Comparison of ENCODE assay signal across 8 mouse cellular contexts in the genomic region with DNA sequence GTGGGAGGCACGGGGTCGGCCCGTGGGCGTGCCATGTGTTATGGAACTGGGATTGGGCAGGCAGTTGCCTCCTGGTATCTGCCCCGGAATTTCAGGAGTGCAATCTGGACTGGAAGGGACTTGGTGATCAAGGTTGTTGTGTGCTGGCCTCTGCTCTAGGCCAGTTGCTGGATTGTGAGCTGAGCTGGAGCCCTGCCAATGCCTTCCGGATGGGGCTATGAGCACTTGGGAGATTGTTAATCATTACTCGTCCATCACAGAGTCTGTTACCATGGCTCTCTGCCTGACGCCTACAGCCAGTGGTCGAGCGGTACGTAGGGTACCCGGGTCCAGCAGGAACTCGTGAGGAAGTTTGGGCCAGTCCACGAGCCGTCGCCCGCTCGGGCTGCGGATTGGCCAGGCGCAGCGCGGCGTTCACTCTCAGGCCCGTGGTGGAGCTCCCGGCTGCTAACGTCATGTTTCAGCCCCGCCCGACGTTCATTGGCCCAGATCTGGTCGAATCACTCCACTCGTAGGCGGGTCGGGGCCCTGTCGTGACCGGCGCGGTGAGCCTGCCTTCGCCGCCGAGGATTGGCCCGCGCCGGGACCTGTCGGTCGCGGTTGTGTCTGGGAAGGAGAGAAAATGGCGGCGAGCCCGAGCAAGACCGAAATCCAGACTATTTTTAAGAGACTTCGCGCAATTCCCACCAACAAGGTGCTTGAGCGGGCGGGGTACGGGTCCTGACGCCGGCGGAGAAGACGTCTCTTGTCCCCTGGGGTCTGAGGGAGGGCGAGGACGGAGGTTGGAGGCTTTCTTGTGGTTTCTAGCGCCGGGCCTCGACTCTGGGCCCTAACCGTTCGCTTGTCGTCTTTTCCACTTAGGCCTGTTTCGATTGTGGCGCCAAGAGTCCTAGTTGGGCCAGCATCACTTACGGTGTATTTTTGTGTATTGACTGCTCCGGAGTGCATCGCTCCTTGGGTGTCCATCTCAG. TPM values are rescaled to one million over a fixed set of nuclear protein-coding genes. Genes with fewer than 3 reads are reported as not detected.
DNase-seq lines count a peak whose midpoint lies in the region; ATAC-seq and TF ChIP-seq lines count a peak whose summit lies in the region.

A gene (plus strand): TSS at position 264 of the 971 bp plus-strand sequence.

- TF ChIP-seq EP300 in MEL (IDR thresholded peaks at IDR 0.05; ENCODE audit: low read depth in 1 of 2, low read length in 2 of 2) = no peak

- peak within 1 kb of the TSS; percentile 91 to 93 for H3K4me3 ChIP-seq in MEL (ENCODE audit: control insufficient read depth in 1 of 2, insufficient read depth in 1 of 2, low read depth in 2 of 2, low read length in 2 of 2)
- peak within 1 kb of the TSS; percentile 88 for H3K4me3 ChIP-seq in cerebellum, adult 2 months (replicated peaks; ENCODE audit: insufficient read depth, low read depth, low read length)
- H3K4me3 ChIP-seq in forebrain, postnatal 0 days (ENCODE audit: low read depth, low read length) = peak within 1 kb of the TSS; percentile 79
- peak within 1 kb of the TSS; percentile 84 for H3K4me3 ChIP-seq in lung, embryonic 15.5 days

- no peaks in the 10 kb centered on the region for H3K9me3 ChIP-seq in MEL (replicated peaks; ENCODE audit: insufficient read depth, low read length)
- no peaks in the 10 kb centered on the region for H3K9me3 ChIP-seq in forebrain, postnatal 0 days (ENCODE audit: low read length)
- no peaks in the 10 kb centered on the region for H3K9me3 ChIP-seq in lung, embryonic 15.5 days

- H3K9ac ChIP-seq in MEL (ENCODE audit: control insufficient read depth, low read depth, low read length, poor library complexity, severe bottlenecking) = peak within 1 kb of the TSS; percentile 98
- peak within 1 kb of the TSS; percentile 84 for H3K9ac ChIP-seq in forebrain, postnatal 0 days
- H3K9ac ChIP-seq in lung, embryonic 15.5 days = peak within 1 kb of the TSS; percentile 90

- no peak for TF ChIP-seq RAD21 in MEL (IDR thresholded peaks at IDR 0.05; ENCODE audit: low read depth, low read length)

- no peaks in the 10 kb centered on the region for H3K27me3 ChIP-seq in MEL (ENCODE audit: control insufficient read depth in 1 of 2, insufficient read depth in 2 of 2, low read length in 2 of 2)
- H3K27me3 ChIP-seq in cerebellum, adult 2 months (ENCODE audit: control insufficient read depth, insufficient read depth, low read length) = no peaks in the 10 kb centered on the region
- no peaks in the 10 kb centered on the region for H3K27me3 ChIP-seq in forebrain, postnatal 0 days (ENCODE audit: insufficient read depth, low read length)
- H3K27me3 ChIP-seq in lung, embryonic 15.5 days = no peaks in the 10 kb centered on the region

- H3K4me1 ChIP-seq in MEL (ENCODE audit: control insufficient read depth in 1 of 2, insufficient read depth in 2 of 2, low read length in 2 of 2) = peaks cover 2 to 13% of the 10 kb centered on the region in 2 experiments; a peak in 3 of 4 replicates
- H3K4me1 ChIP-seq in cerebellum, adult 2 months (ENCODE audit: control insufficient read depth, insufficient read depth, low read length) = peaks cover 13% of the 10 kb centered on the region
- H3K4me1 ChIP-seq in forebrain, postnatal 0 days (ENCODE audit: insufficient read depth) = 0 out of 2 replicates have a peak, but pooled peaks cover 9% of the 10 kb centered on the region
- peaks cover 20% of the 10 kb centered on the region for H3K4me1 ChIP-seq in lung, embryonic 15.5 days

- peaks cover 7 to 10% of the 10 kb centered on the region in 2 experiments for H3K36me3 ChIP-seq in MEL (ENCODE audit: control insufficient read depth in 1 of 2, insufficient read depth in 2 of 2, low read length in 2 of 2)
- H3K36me3 ChIP-seq in forebrain, postnatal 0 days (ENCODE audit: insufficient read depth) = peaks cover 31% of the 10 kb centered on the region
- H3K36me3 ChIP-seq in lung, embryonic 15.5 days = peaks cover 63% of the 10 kb centered on the region

- peak within 1 kb of the TSS; percentile 92 for H3K4me2 ChIP-seq in forebrain, postnatal 0 days (ENCODE audit: low read depth)
- peak within 1 kb of the TSS; percentile 56 for H3K4me2 ChIP-seq in lung, embryonic 15.5 days

- peaks cover 17% of the 10 kb centered on the region for H3K79me2 ChIP-seq in MEL (ENCODE audit: control insufficient read depth, insufficient read depth, low read length, poor library complexity)

- peak within 1 kb of the TSS; percentile 91 for H3K27ac ChIP-seq in MEL (ENCODE audit: control insufficient read depth, low read depth, low read length)
- H3K27ac ChIP-seq in cerebellum, adult 2 months (ENCODE audit: insufficient read depth, low read length) = peak within 1 kb of the TSS; percentile 89
- peak within 1 kb of the TSS; percentile 92 for H3K27ac ChIP-seq in forebrain, postnatal 0 days (ENCODE audit: low read depth, low read length)
- peak within 1 kb of the TSS; percentile 95 for H3K27ac ChIP-seq in lung, embryonic 15.5 days

- ATAC-seq in forebrain, postnatal 0 days = peak; percentile 99
- peak; percentile 99 for ATAC-seq in lung, embryonic 15.5 days (ENCODE audit: borderline replicate concordance, extremely low read depth, low FRiP score, low TSS enrichment)

- under 1% methylated on average over 72 of the region's 72 CpGs for WGBS in cerebellum, adult 2 months
- WGBS in forebrain, postnatal 0 days = 4% methylated on average over 72 of the region's 72 CpGs
- WGBS in lung, embryonic 15.5 days = 1% methylated on average over 72 of the region's 72 CpGs

- DNase-seq in MEL (ENCODE audit: low read depth, low spot score) = peak; percentile 97
- DNase-seq in cerebellum, adult 2 months = peak; percentile 98 to 100
- DNase-seq in forebrain, postnatal 0 days = peak; percentile 99
- DNase-seq in heart, postnatal 4 days = peak; percentile 98
- DNase-seq in layer of hippocampus, adult 8-10 months (ENCODE audit: low spot score in 2 of 2) = peak; percentile 98 to 99
- DNase-seq in ovary, adult 18-20 months (ENCODE audit: low spot score) = peak; percentile 98
- DNase-seq in thymus, postnatal 0 days (ENCODE audit: low spot score) = peak; percentile 96

- TF ChIP-seq POLR2A in MEL (IDR thresholded peaks at IDR 0.05; ENCODE audit: control insufficient read depth in 1 of 2, insufficient read depth in 1 of 2, low read depth in 1 of 2, low read length in 2 of 2, poor library complexity in 1 of 2) = peak; percentile 43 to 90; a peak in 3 of 4 replicates
- TF ChIP-seq POLR2A in cerebellum, adult 2 months (IDR thresholded peaks at IDR 0.05; ENCODE audit: borderline replicate concordance, insufficient read depth, low read length) = peak; percentile 60; the same call in 1 of the 2 replicates

- no peak for TF ChIP-seq CTCF in MEL (IDR thresholded peaks at IDR 0.05 in 2 of 3, conservative IDR thresholded peaks at IDR 0.05 in 1 of 3; ENCODE audit: control insufficient read depth in 1 of 3, insufficient read depth in 1 of 3, low read depth in 2 of 3, low read length in 3 of 3, poor library complexity in 1 of 3, severe bottlenecking in 1 of 3)
- TF ChIP-seq CTCF in cerebellum, adult 2 months (IDR thresholded peaks at IDR 0.05; ENCODE audit: borderline replicate concordance, insufficient read depth, low read depth, low read length) = no peak
- TF ChIP-seq CTCF in forebrain, postnatal 0 days (IDR thresholded peaks at IDR 0.05; ENCODE audit: low read depth) = no peak

TF ChIP-seq in MEL, 35 proteins besides CTCF, POLR2A, EP300 and RAD21 (continues in another document):
- TF ChIP-seq TCF12 (IDR thresholded peaks at IDR 0.05; ENCODE audit: low read depth, low read length) = 0 out of 2 replicates have a peak, but pooled peaks have one; percentile 19
- TF ChIP-seq POLR2AphosphoS5 (IDR thresholded peaks at IDR 0.05; ENCODE audit: borderline replicate concordance, low read depth, low read length) = no peak
- TF ChIP-seq NELFE (IDR thresholded peaks at IDR 0.05; ENCODE audit: low read depth, low read length) = peak; percentile 57; the same call in 1 of the 2 replicates
- no peak for TF ChIP-seq USF2 (IDR thresholded peaks at IDR 0.05; ENCODE audit: borderline replicate concordance in 1 of 2, insufficient read depth in 1 of 2, low read depth in 1 of 2, low read length in 2 of 2)
- TF ChIP-seq MEF2A (IDR thresholded peaks at IDR 0.05; ENCODE audit: extremely low read depth, insufficient replicate concordance, low read depth, low read length, poor library complexity, severe bottlenecking) = no peak
- no peak for TF ChIP-seq ZC3H11A (IDR thresholded peaks at IDR 0.05; ENCODE audit: low read depth, low read length)
- TF ChIP-seq SIN3A (IDR thresholded peaks at IDR 0.05; ENCODE audit: low read length) = peak; percentile 45
- no peak for TF ChIP-seq MAX (IDR thresholded peaks at IDR 0.05; ENCODE audit: low read length)
- TF ChIP-seq E2F4 (IDR thresholded peaks at IDR 0.05; ENCODE audit: borderline replicate concordance, low read depth, low read length) = no peak
- no peak for TF ChIP-seq MYB (IDR thresholded peaks at IDR 0.05; ENCODE audit: low read depth, low read length)
- no peak for TF ChIP-seq ZKSCAN1 (IDR thresholded peaks at IDR 0.05; ENCODE audit: low read depth, low read length)
- no peak for TF ChIP-seq CHD1 (IDR thresholded peaks at IDR 0.05; ENCODE audit: low read depth, low read length)
- TF ChIP-seq MAFK (IDR thresholded peaks at IDR 0.05; ENCODE audit: borderline replicate concordance, low read depth, low read length) = no peak
- no peak for TF ChIP-seq ZNF384 (IDR thresholded peaks at IDR 0.05; ENCODE audit: low read depth, low read length)
- peak; percentile 69 for TF ChIP-seq ELF1 (IDR thresholded peaks at IDR 0.05; ENCODE audit: low read depth, low read length)
- TF ChIP-seq JUND (IDR thresholded peaks at IDR 0.05; ENCODE audit: low read depth, low read length) = no peak
- no peak for TF ChIP-seq GATA1 (IDR thresholded peaks at IDR 0.05; ENCODE audit: low read depth, low read length)
- TF ChIP-seq SMC3 (IDR thresholded peaks at IDR 0.05; ENCODE audit: low read depth, low read length) = no peak
- peak; percentile 38; the same call in 1 of the 2 replicates for TF ChIP-seq TBP (IDR thresholded peaks at IDR 0.05; ENCODE audit: low read depth, low read length)
- TF ChIP-seq MYC (IDR thresholded peaks at IDR 0.05; ENCODE audit: low read depth, low read length) = no peak

RNA-seq across cellular contexts. Expression of the gene that starts here (rescaled TPM):
- 68.4 and 80.2 TPM in 2 replicates for total RNA-seq in MEL (2012; rRNA removed)
- polyA plus RNA-seq in MEL (2012; ENCODE audit: insufficient read depth in 1 of 2, insufficient read length in 2 of 2, low read depth in 1 of 2, low replicate concordance in 2 of 2, missing spikeins in 1 of 2) = 10 to 100 TPM in 1 of 2 experiments, not detected in 1; 73.1 TPM
- polyA plus RNA-seq in cerebellum, adult 2 months (2012; rRNA removed) = 51.9 and 54.1 TPM in 2 replicates
- 44.0 and 59.9 TPM in 2 replicates for total RNA-seq in forebrain, postnatal 0 days (2014; rRNA removed)
- 49.0 and 52.8 TPM in 2 replicates for polyA plus RNA-seq in forebrain, postnatal 0 days (2015; fragmentation: Nextera tagmentation; extraction: Ambion mirVana)
- total RNA-seq in heart, postnatal 4 days (2021) = 10 to 100 TPM; 64.1 to 67.4 TPM
- 10 to 100 TPM; 75.9 to 81.9 (median 79.1) TPM for total RNA-seq in layer of hippocampus, adult 8-10 months (2022)
- polyA plus RNA-seq in lung, embryonic 15.5 days (2015; fragmentation: Nextera tagmentation; extraction: Ambion mirVana) = 89.5 and 93.0 TPM in 2 replicates
- 95.7 and 99.8 TPM in 2 replicates for polyA plus RNA-seq in thymus, postnatal 0 days (2015; fragmentation: Nextera tagmentation; extraction: Ambion mirVana)

Comparison
In these comparisons a context has a peak if more than half of its experiments do, and no peak if none do; other contexts are left out.
1. Peak in every context shown above with its lines: DNase-seq, ATAC-seq, H3K4me3 ChIP-seq and H3K27ac ChIP-seq.